22 mouse cellular contexts compared by ENCODE assay signal in the genomic region with DNA sequence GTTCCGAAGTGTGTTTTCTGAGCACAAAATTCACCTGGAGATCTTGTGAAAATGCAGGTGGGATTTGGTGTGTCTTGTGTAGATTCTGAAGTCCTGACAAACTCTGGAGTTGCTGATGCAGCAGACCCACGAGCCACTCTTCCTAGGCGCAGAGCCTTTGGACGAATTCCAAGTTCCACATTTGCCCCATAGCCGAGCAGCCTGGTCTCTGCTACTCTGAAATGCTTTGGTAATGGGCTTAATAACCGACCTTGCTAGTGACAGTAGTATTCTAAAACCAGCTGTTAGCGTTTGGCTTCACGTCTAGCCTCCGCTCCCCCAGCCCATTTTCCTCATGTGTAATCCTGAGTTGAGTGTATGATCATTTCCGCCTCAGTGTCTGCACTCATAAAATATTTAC.
DNase-seq lines count a peak whose midpoint lies in the region; ATAC-seq and TF ChIP-seq lines count a peak whose summit lies in the region.
"Had no signal": no experiment of that assay in that cellular context is flagged by ENCODE, and none has a peak within 500 bp of the region (broad histone marks: within the 10 kb centered on the region; RNA-seq: fewer than 3 reads in every experiment).

No protein-coding gene starts in this region.

- ATAC-seq in embryonic facial prominence, embryonic 14.5 days (ENCODE audit: low read depth) = no peak
- peak; percentile 17; the same call in 1 of the 2 replicates for ATAC-seq in lung, embryonic 14.5 days (ENCODE audit: insufficient read depth)
- ATAC-seq in neural tube, embryonic 14.5 days (ENCODE audit: low read depth) = peak; percentile 46; the same call in 1 of the 2 replicates
- no peak for ATAC-seq in neural tube, embryonic 15.5 days (ENCODE audit: low FRiP score)
- no peak for ATAC-seq in hindbrain, embryonic 11.5 days (ENCODE audit: low FRiP score)
- ATAC-seq: CD4-positive, CD25-positive, alpha-beta regulatory T cell, adult 4 months; forebrain, embryonic 15.5 days had no signal

- WGBS in embryonic facial prominence, embryonic 14.5 days = 46% methylated on average over 10 of the region's 10 CpGs
- WGBS in embryonic facial prominence, embryonic 10.5 days = 89% methylated on average over 10 of the region's 10 CpGs
- WGBS in lung, embryonic 14.5 days = 56% methylated on average over 10 of the region's 10 CpGs
- WGBS in neural tube, embryonic 14.5 days = 63% methylated on average over 10 of the region's 10 CpGs
- 55% methylated on average over 10 of the region's 10 CpGs for WGBS in neural tube, embryonic 15.5 days
- WGBS in hindbrain, embryonic 11.5 days = 88% methylated on average over 10 of the region's 10 CpGs

- H3K27me3 ChIP-seq in embryonic facial prominence, embryonic 14.5 days (replicated peaks; ENCODE audit: control insufficient read depth, insufficient read depth, low read length) = no peaks in the 10 kb centered on the region
- no peaks in the 10 kb centered on the region for H3K27me3 ChIP-seq in embryonic facial prominence, embryonic 10.5 days (replicated peaks; ENCODE audit: low read depth, poor library complexity, severe bottlenecking)
- H3K27me3 ChIP-seq in lung, embryonic 14.5 days (ENCODE audit: insufficient read depth, low read length) = no peaks in the 10 kb centered on the region
- H3K27me3 ChIP-seq in neural tube, embryonic 14.5 days (ENCODE audit: control insufficient read depth, insufficient read depth, low read length) = no peaks in the 10 kb centered on the region
- no peaks in the 10 kb centered on the region for H3K27me3 ChIP-seq in neural tube, embryonic 15.5 days (replicated peaks)
- no peaks in the 10 kb centered on the region for H3K27me3 ChIP-seq in hindbrain, embryonic 11.5 days (ENCODE audit: control insufficient read depth, insufficient read depth, low read length)
- H3K27me3 ChIP-seq: embryonic facial prominence, embryonic 13.5 days; forebrain, embryonic 15.5 days; heart, embryonic 15.5 days had no signal

- no peak overlapping the region for H3K27ac ChIP-seq in embryonic facial prominence, embryonic 14.5 days (replicated peaks; ENCODE audit: low read depth, low read length)
- H3K27ac ChIP-seq in embryonic facial prominence, embryonic 10.5 days (replicated peaks) = no peak overlapping the region
- H3K27ac ChIP-seq in lung, embryonic 14.5 days (ENCODE audit: low read depth) = no peak overlapping the region
- H3K27ac ChIP-seq in neural tube, embryonic 14.5 days (ENCODE audit: low read depth, low read length) = no peak overlapping the region
- no peak overlapping the region for H3K27ac ChIP-seq in neural tube, embryonic 15.5 days (replicated peaks)
- no peak overlapping the region for H3K27ac ChIP-seq in hindbrain, embryonic 11.5 days (ENCODE audit: low read depth, low read length)
- H3K27ac ChIP-seq: embryonic facial prominence, embryonic 13.5 days; forebrain, embryonic 15.5 days; heart, embryonic 15.5 days; hindbrain, embryonic 14.5 days had no signal

- H3K4me1 ChIP-seq in embryonic facial prominence, embryonic 14.5 days (ENCODE audit: control insufficient read depth, insufficient read depth, low read length) = peaks cover 8% of the 10 kb centered on the region
- no peaks in the 10 kb centered on the region for H3K4me1 ChIP-seq in embryonic facial prominence, embryonic 10.5 days
- 0 out of 2 replicates have a peak, but pooled peaks cover 6% of the 10 kb centered on the region for H3K4me1 ChIP-seq in lung, embryonic 14.5 days (ENCODE audit: insufficient read depth)
- no peaks in the 10 kb centered on the region for H3K4me1 ChIP-seq in neural tube, embryonic 14.5 days (ENCODE audit: control insufficient read depth, insufficient read depth, low read length)
- H3K4me1 ChIP-seq in neural tube, embryonic 15.5 days = peaks cover 4% of the 10 kb centered on the region; the same call in 1 of the 2 replicates
- no peaks in the 10 kb centered on the region for H3K4me1 ChIP-seq in hindbrain, embryonic 11.5 days (replicated peaks; ENCODE audit: control insufficient read depth, insufficient read depth, low read length)
- H3K4me1 ChIP-seq: forebrain, embryonic 15.5 days; heart, embryonic 15.5 days had no signal

- no peak overlapping the region for H3K9ac ChIP-seq in embryonic facial prominence, embryonic 14.5 days (ENCODE audit: low read depth, low read length)
- H3K9ac ChIP-seq in lung, embryonic 14.5 days = no peak overlapping the region
- no peak overlapping the region for H3K9ac ChIP-seq in neural tube, embryonic 14.5 days (replicated peaks; ENCODE audit: low read depth, low read length)
- no peak overlapping the region for H3K9ac ChIP-seq in neural tube, embryonic 15.5 days (replicated peaks)
- no peak overlapping the region for H3K9ac ChIP-seq in hindbrain, embryonic 11.5 days (ENCODE audit: low read depth, low read length)
- H3K9ac ChIP-seq: embryonic facial prominence, embryonic 13.5 days; forebrain, embryonic 15.5 days; heart, embryonic 15.5 days; hindbrain, embryonic 14.5 days had no signal

- H3K4me2 ChIP-seq in embryonic facial prominence, embryonic 14.5 days (ENCODE audit: low read depth, low read length) = no peak overlapping the region
- H3K4me2 ChIP-seq in lung, embryonic 14.5 days = no peak overlapping the region
- H3K4me2 ChIP-seq in neural tube, embryonic 14.5 days (ENCODE audit: low read depth, low read length) = no peak overlapping the region
- no peak overlapping the region for H3K4me2 ChIP-seq in neural tube, embryonic 15.5 days
- no peak overlapping the region for H3K4me2 ChIP-seq in hindbrain, embryonic 11.5 days (replicated peaks; ENCODE audit: low read depth, low read length)
- H3K4me2 ChIP-seq: embryonic facial prominence, embryonic 13.5 days; forebrain, embryonic 15.5 days; heart, embryonic 11.5 days; heart, embryonic 15.5 days; hindbrain, embryonic 14.5 days had no signal

- no peak for TF ChIP-seq CTCF in lung, embryonic 14.5 days (IDR thresholded peaks at IDR 0.05; ENCODE audit: low read depth)

- H3K4me3 ChIP-seq in embryonic facial prominence, embryonic 14.5 days (ENCODE audit: low read depth, low read length) = no peak overlapping the region
- no peak overlapping the region for H3K4me3 ChIP-seq in embryonic facial prominence, embryonic 10.5 days
- H3K4me3 ChIP-seq in lung, embryonic 14.5 days (ENCODE audit: low read depth, low read length) = no peak overlapping the region
- no peak overlapping the region for H3K4me3 ChIP-seq in neural tube, embryonic 14.5 days (ENCODE audit: low read depth, low read length)
- H3K4me3 ChIP-seq in neural tube, embryonic 15.5 days (replicated peaks) = no peak overlapping the region
- no peak overlapping the region for H3K4me3 ChIP-seq in hindbrain, embryonic 11.5 days (ENCODE audit: low read depth, low read length)
- H3K4me3 ChIP-seq: embryonic facial prominence, embryonic 13.5 days; forebrain, embryonic 15.5 days; heart, embryonic 15.5 days had no signal

- DNase-seq in embryonic facial prominence, embryonic 14.5 days (ENCODE audit: low spot score) = peak; percentile 52
- DNase-seq in embryonic facial prominence, embryonic 10.5 days (ENCODE audit: low spot score) = no peak
- peak; percentile 61 for DNase-seq in lung, embryonic 14.5 days
- no peak for DNase-seq in lung, postnatal 10 days
- no peak for DNase-seq in hindbrain, embryonic 11.5 days (ENCODE audit: low spot score)
- DNase-seq: adrenal gland, postnatal 10 days; B cell, adult 2 months; cerebellum, adult 11-12 months; cerebellum, adult 9-10 months; cerebellum, postnatal 25 days; gastrocnemius, postnatal 36 days; heart, adult 18-20 months; heart, postnatal 14 days had no signal

- H3K9me3 ChIP-seq in embryonic facial prominence, embryonic 14.5 days (ENCODE audit: control insufficient read depth, low read length) = no peaks in the 10 kb centered on the region
- H3K9me3 ChIP-seq in embryonic facial prominence, embryonic 10.5 days = no peaks in the 10 kb centered on the region
- no peaks in the 10 kb centered on the region for H3K9me3 ChIP-seq in lung, embryonic 14.5 days (ENCODE audit: low read depth, low read length)
- H3K9me3 ChIP-seq in neural tube, embryonic 14.5 days (ENCODE audit: control insufficient read depth, low read length) = no peaks in the 10 kb centered on the region
- no peaks in the 10 kb centered on the region for H3K9me3 ChIP-seq in neural tube, embryonic 15.5 days (replicated peaks)
- H3K9me3 ChIP-seq in hindbrain, embryonic 11.5 days (ENCODE audit: control insufficient read depth, low read length) = no peaks in the 10 kb centered on the region
- H3K9me3 ChIP-seq: embryonic facial prominence, embryonic 13.5 days; forebrain, embryonic 15.5 days; G1E; heart, embryonic 15.5 days had no signal

- H3K36me3 ChIP-seq in embryonic facial prominence, embryonic 14.5 days (ENCODE audit: control insufficient read depth, insufficient read depth, low read length) = no peaks in the 10 kb centered on the region
- H3K36me3 ChIP-seq in embryonic facial prominence, embryonic 10.5 days (replicated peaks) = no peaks in the 10 kb centered on the region
- H3K36me3 ChIP-seq in lung, embryonic 14.5 days (ENCODE audit: insufficient read depth) = no peaks in the 10 kb centered on the region
- no peaks in the 10 kb centered on the region for H3K36me3 ChIP-seq in neural tube, embryonic 14.5 days (ENCODE audit: control insufficient read depth, insufficient read depth, low read length)
- no peaks in the 10 kb centered on the region for H3K36me3 ChIP-seq in neural tube, embryonic 15.5 days
- no peaks in the 10 kb centered on the region for H3K36me3 ChIP-seq in hindbrain, embryonic 11.5 days (ENCODE audit: control insufficient read depth, insufficient read depth, low read length)
- H3K36me3 ChIP-seq: embryonic facial prominence, embryonic 13.5 days; forebrain, embryonic 15.5 days; G1E; heart, embryonic 15.5 days had no signal

Comparison
In these comparisons a context has a peak if more than half of its experiments do, and no peak if none do; other contexts are left out.
1. ATAC-seq: peak in lung, embryonic 14.5 days (single experiment) and neural tube, embryonic 14.5 days (single experiment); none in embryonic facial prominence, embryonic 14.5 days (single experiment), neural tube, embryonic 15.5 days (single experiment) and hindbrain, embryonic 11.5 days (single experiment).
2. DNase-seq: peak in embryonic facial prominence, embryonic 14.5 days (single experiment) and lung, embryonic 14.5 days (single experiment); none in embryonic facial prominence, embryonic 10.5 days (single experiment), lung, postnatal 10 days (single experiment) and hindbrain, embryonic 11.5 days (single experiment).